ENCODE assay signal across 12 mouse cellular contexts in genomic region chr19:43611561-43611960, GRCm38 (mm10). TPM values are rescaled to one million over a fixed set of nuclear protein-coding genes. Genes with fewer than 3 reads are reported as not detected.
DNase-seq lines count a peak whose midpoint lies in the region; ATAC-seq and TF ChIP-seq lines count a peak whose summit lies in the region.
"Had no signal": no experiment of that assay in that cellular context is flagged by ENCODE, and none has a peak within 500 bp of the region (broad histone marks: within the 10 kb centered on the region; RNA-seq: fewer than 3 reads in every experiment).

No protein-coding gene starts in this region.

- peaks cover 91% of the 10 kb centered on the region for H3K27me3 ChIP-seq in hindbrain, embryonic 14.5 days (ENCODE audit: control insufficient read depth, insufficient read depth, low read length)
- peaks cover 65% of the 10 kb centered on the region for H3K27me3 ChIP-seq in hindbrain, postnatal 0 days (ENCODE audit: insufficient read depth, low read length)
- peaks cover 100% of the 10 kb centered on the region for H3K27me3 ChIP-seq in embryonic facial prominence, embryonic 10.5 days (replicated peaks; ENCODE audit: low read depth, poor library complexity, severe bottlenecking)
- peaks cover 56% of the 10 kb centered on the region for H3K27me3 ChIP-seq in forebrain, embryonic 14.5 days (replicated peaks; ENCODE audit: control insufficient read depth, insufficient read depth, low read length)
- H3K27me3 ChIP-seq in neural tube, embryonic 11.5 days (ENCODE audit: control insufficient read depth, insufficient read depth, low read length) = peaks cover 95% of the 10 kb centered on the region

- no peak overlapping the region for H3K27ac ChIP-seq in hindbrain, embryonic 14.5 days
- no peak overlapping the region for H3K27ac ChIP-seq in hindbrain, postnatal 0 days
- no peak overlapping the region for H3K27ac ChIP-seq in embryonic facial prominence, embryonic 10.5 days (replicated peaks)
- no peak overlapping the region for H3K27ac ChIP-seq in forebrain, embryonic 14.5 days (ENCODE audit: low read depth, low read length)
- H3K27ac ChIP-seq in neural tube, embryonic 11.5 days (ENCODE audit: low read depth, low read length) = no peak overlapping the region
- H3K27ac ChIP-seq: liver, embryonic 15.5 days had no signal

- no peak for TF ChIP-seq CTCF in hindbrain, postnatal 0 days (IDR thresholded peaks at IDR 0.05; ENCODE audit: low read depth)

- no peaks in the 10 kb centered on the region for H3K36me3 ChIP-seq in hindbrain, embryonic 14.5 days (replicated peaks; ENCODE audit: control insufficient read depth, insufficient read depth)
- H3K36me3 ChIP-seq in hindbrain, postnatal 0 days (ENCODE audit: insufficient read depth, low read length) = no peaks in the 10 kb centered on the region
- H3K36me3 ChIP-seq in embryonic facial prominence, embryonic 10.5 days (replicated peaks) = no peaks in the 10 kb centered on the region
- no peaks in the 10 kb centered on the region for H3K36me3 ChIP-seq in forebrain, embryonic 14.5 days (ENCODE audit: control insufficient read depth, insufficient read depth, low read length)
- no peaks in the 10 kb centered on the region for H3K36me3 ChIP-seq in neural tube, embryonic 11.5 days (ENCODE audit: control insufficient read depth, insufficient read depth, low read length)
- H3K36me3 ChIP-seq: heart, embryonic 12.5 days; liver, embryonic 15.5 days had no signal

- H3K4me2 ChIP-seq in hindbrain, embryonic 14.5 days (replicated peaks) = no peak overlapping the region
- H3K4me2 ChIP-seq in hindbrain, postnatal 0 days (ENCODE audit: low read depth, low read length) = no peak overlapping the region
- H3K4me2 ChIP-seq in forebrain, embryonic 14.5 days (ENCODE audit: low read length) = peak overlapping the region; percentile 66
- no peak overlapping the region for H3K4me2 ChIP-seq in neural tube, embryonic 11.5 days (ENCODE audit: low read depth)

- H3K9me3 ChIP-seq in hindbrain, embryonic 14.5 days (ENCODE audit: control insufficient read depth, low read length) = no peaks in the 10 kb centered on the region
- no peaks in the 10 kb centered on the region for H3K9me3 ChIP-seq in hindbrain, postnatal 0 days (ENCODE audit: low read length)
- H3K9me3 ChIP-seq in embryonic facial prominence, embryonic 10.5 days = no peaks in the 10 kb centered on the region
- H3K9me3 ChIP-seq in forebrain, embryonic 14.5 days (replicated peaks; ENCODE audit: control insufficient read depth, low read length) = no peaks in the 10 kb centered on the region
- H3K9me3 ChIP-seq in neural tube, embryonic 11.5 days (ENCODE audit: control insufficient read depth, low read length) = no peaks in the 10 kb centered on the region
- H3K9me3 ChIP-seq: heart, embryonic 12.5 days; liver, embryonic 15.5 days had no signal

- H3K4me1 ChIP-seq in hindbrain, embryonic 14.5 days (replicated peaks; ENCODE audit: control insufficient read depth, insufficient read depth, low read length) = peaks cover 7% of the 10 kb centered on the region; the same call in 1 of the 2 replicates
- H3K4me1 ChIP-seq in hindbrain, postnatal 0 days (ENCODE audit: insufficient read depth, low read length) = no peaks in the 10 kb centered on the region
- H3K4me1 ChIP-seq in embryonic facial prominence, embryonic 10.5 days = peaks cover 51% of the 10 kb centered on the region
- H3K4me1 ChIP-seq in forebrain, embryonic 14.5 days (ENCODE audit: control insufficient read depth, insufficient read depth, low read length) = peaks cover 7% of the 10 kb centered on the region
- H3K4me1 ChIP-seq in neural tube, embryonic 11.5 days (ENCODE audit: control insufficient read depth, insufficient read depth, low read length) = peaks cover 16% of the 10 kb centered on the region

- no peak overlapping the region for H3K9ac ChIP-seq in hindbrain, embryonic 14.5 days
- no peak overlapping the region for H3K9ac ChIP-seq in hindbrain, postnatal 0 days (replicated peaks; ENCODE audit: low read length)
- no peak overlapping the region for H3K9ac ChIP-seq in forebrain, embryonic 14.5 days (ENCODE audit: low read length)
- H3K9ac ChIP-seq in neural tube, embryonic 11.5 days (ENCODE audit: low read length) = no peak overlapping the region
- H3K9ac ChIP-seq: heart, embryonic 12.5 days; liver, embryonic 15.5 days had no signal

- 5% methylated on average over 12 of the region's 12 CpGs for WGBS in hindbrain, embryonic 14.5 days
- WGBS in hindbrain, postnatal 0 days = 8% methylated on average over 12 of the region's 12 CpGs
- WGBS in embryonic facial prominence, embryonic 10.5 days = 2% methylated on average over 12 of the region's 12 CpGs
- WGBS in forebrain, embryonic 14.5 days = 9% methylated on average over 12 of the region's 12 CpGs
- WGBS in neural tube, embryonic 11.5 days = 2% methylated on average over 12 of the region's 12 CpGs

- H3K4me3 ChIP-seq in hindbrain, embryonic 14.5 days (replicated peaks; ENCODE audit: low read length) = no peak overlapping the region
- no peak overlapping the region for H3K4me3 ChIP-seq in hindbrain, postnatal 0 days (ENCODE audit: low read length)
- peak overlapping the region; percentile 58 for H3K4me3 ChIP-seq in embryonic facial prominence, embryonic 10.5 days
- H3K4me3 ChIP-seq in forebrain, embryonic 14.5 days (ENCODE audit: low read depth, low read length) = peak overlapping the region; percentile 44; the same call in 1 of the 2 replicates
- no peak overlapping the region for H3K4me3 ChIP-seq in neural tube, embryonic 11.5 days (ENCODE audit: low read depth, low read length)
- H3K4me3 ChIP-seq: liver, embryonic 15.5 days had no signal

- no peak for ATAC-seq in hindbrain, embryonic 14.5 days (ENCODE audit: low FRiP score)
- ATAC-seq in hindbrain, postnatal 0 days = no peak
- ATAC-seq in forebrain, embryonic 14.5 days = no peak
- ATAC-seq in neural tube, embryonic 11.5 days (ENCODE audit: insufficient read depth, low FRiP score, low TSS enrichment) = no peak
- ATAC-seq in frontal cortex, adult (ENCODE audit: low TSS enrichment) = no peak

- peak; percentile 30 for DNase-seq in hindbrain, embryonic 14.5 days (ENCODE audit: low spot score)
- no peak for DNase-seq in hindbrain, postnatal 0 days (ENCODE audit: low spot score)
- DNase-seq in embryonic facial prominence, embryonic 10.5 days (ENCODE audit: low spot score) = peak; percentile 41
- no peak for DNase-seq in forebrain, embryonic 14.5 days (ENCODE audit: low spot score)
- peak; percentile 46 for DNase-seq in neural tube, embryonic 11.5 days (ENCODE audit: low spot score)
- no peak for DNase-seq in lung, postnatal 14 days
- DNase-seq: cerebellum, adult 9-10 months had no signal

RNA-seq across cellular contexts. Expression of gene Nkx2-3, which starts 0.6 kb away (rescaled TPM):
- not detected in 2 replicates for polyA plus RNA-seq in hindbrain, embryonic 14.5 days (2014; fragmentation: Nextera tagmentation; extraction: Ambion mirVana)
- total RNA-seq in hindbrain, postnatal 0 days (2014; rRNA removed) = not detected in 2 replicates
- polyA plus RNA-seq in hindbrain, postnatal 0 days (2015; fragmentation: Nextera tagmentation; extraction: Ambion mirVana) = not detected in 2 replicates
- 3.7 and 4.1 TPM in 2 replicates for polyA plus RNA-seq in embryonic facial prominence, embryonic 10.5 days (2016; fragmentation: Nextera tagmentation; extraction: Ambion mirVana)
- polyA plus RNA-seq in forebrain, embryonic 14.5 days (2014; fragmentation: Nextera tagmentation; extraction: Ambion mirVana) = 4.1 and 4.6 TPM in 2 replicates
- polyA plus RNA-seq in neural tube, embryonic 11.5 days (2014; fragmentation: Nextera tagmentation; extraction: Ambion mirVana) = 0.11 and 0.41 TPM in 2 replicates
- total RNA-seq: gastrocnemius, adult 8-10 months; left cerebral cortex, adult 18-20 months had no signal
- polyA plus RNA-seq: heart, embryonic 12.5 days had no signal

Comparison
In these comparisons a context has a peak if more than half of its experiments do, and no peak if none do; other contexts are left out.
1. DNase-seq: peak in hindbrain, embryonic 14.5 days (single experiment), embryonic facial prominence, embryonic 10.5 days (single experiment) and neural tube, embryonic 11.5 days (single experiment); none in hindbrain, postnatal 0 days (single experiment), forebrain, embryonic 14.5 days (single experiment) and lung, postnatal 14 days (single experiment).
2. H3K4me3 ChIP-seq: peak in embryonic facial prominence, embryonic 10.5 days (single experiment) and forebrain, embryonic 14.5 days (single experiment); none in hindbrain, embryonic 14.5 days (single experiment), hindbrain, postnatal 0 days (single experiment) and neural tube, embryonic 11.5 days (single experiment).